Mouse (Mus musculus) heart, adult 2 months (tissue): ENCODE results near the gene Wbp11. TPM values are rescaled to one million over a fixed set of nuclear protein-coding genes. Genes with fewer than 3 reads are reported as not detected.

ENCODE experiments used
- DNase-seq, 2 experiments: peaks; one replicate each; pipeline ENCODE4 v3.0.0; 2021
- H3K27ac ChIP-seq: fragments of 200-600 bp; 2 replicates; pipeline ENCODE4 v1.8.1; 2022
- H3K27me3 ChIP-seq: fragments of 200-500 bp; 2 replicates; pipeline ENCODE4 v1.6.1; 2012; ENCODE audit warnings: mild to moderate bottlenecking, low read length, inconsistent platforms, mixed read lengths; ENCODE audit not compliant: control insufficient read depth, insufficient read depth
- H3K36me3 ChIP-seq: fragments of 200-500 bp; 2 replicates; pipeline ENCODE4 v1.6.1; 2012; ENCODE audit warnings: low read length, inconsistent platforms; ENCODE audit not compliant: control insufficient read depth, insufficient read depth
- H3K4me1 ChIP-seq: fragments of 200-500 bp; 2 replicates; pipeline ENCODE4 v1.6.1; 2011; ENCODE audit warnings: low read length; ENCODE audit not compliant: control insufficient read depth, insufficient read depth
- H3K4me3 ChIP-seq: fragments of 200-600 bp; 2 replicates; pipeline ENCODE4 v1.8.1; 2022
- H3K79me2 ChIP-seq: fragments of 200-500 bp; replicated peaks from 2 replicates; pipeline ENCODE4 v1.6.1; 2012; ENCODE audit warnings: mild to moderate bottlenecking, inconsistent platforms, low read length, moderate library complexity, mixed read lengths; ENCODE audit not compliant: control insufficient read depth, insufficient read depth
- H3K9ac ChIP-seq: fragments of 200-500 bp; 2 replicates; pipeline ENCODE4 v1.6.1; 2012; ENCODE audit warnings: low read depth, mild to moderate bottlenecking, control low read depth, inconsistent platforms, low read length, mixed read lengths
- CTCF ChIP-seq: fragments of 200-600 bp; IDR thresholded peaks from 2 replicates; pipeline ENCODE4 v1.8.1; 2022; ENCODE audit warnings: antibody characterized with exemption, mild to moderate bottlenecking, moderate library complexity
- EP300 ChIP-seq: fragments of 200-500 bp; IDR thresholded peaks from 2 replicates; pipeline ENCODE4 v1.6.1; 2011; ENCODE audit warnings: low read depth, low read length, control low read depth; ENCODE audit not compliant: insufficient read depth
- POLR2A ChIP-seq: fragments of 200-500 bp; IDR thresholded peaks from 2 replicates; pipeline ENCODE4 v1.6.1; 2011; ENCODE audit warnings: mild to moderate bottlenecking, low read depth, low read length, control low read depth; ENCODE audit not compliant: insufficient read depth
- WGBS: fragments of 180-500 bp; shearing (Covaris S2); methylation state at CpG from one replicate; pipeline ENCODE4 v1.1.7; 2018; 5-methylcytosine and 5-hydroxymethylcytosine counted together
- intact Hi-C: fragments of 180-260 bp; cut with DNase I; formaldehyde crosslinking; loops from one replicate; pipeline ENCODE4 v1.15.1; 2025
- polyA plus RNA-seq: library from polyadenylated mRNA; depleted of rRNA; stranded (reverse); fragments of >200 nt; gene quantifications from 2 replicates; pipeline ENCODE4 v1.2.3, GENCODE M21; 2012
- total RNA-seq, 2 experiments: library from RNA; stranded (reverse); gene quantifications; 2 replicates each; pipeline ENCODE4 v1.2.3; 2021

Gene Wbp11
- total and polyA plus RNA-seq, 3 experiments, result 28.7 to 68.1 (median 67.6) TPM

- no peak for TF ChIP-seq CTCF
- Histone ChIP-seq H3K79me2 (no peaks in the 10 kb centered on the region), H3K27ac (no peak overlapping the region), H3K4me1 (peaks cover 6% of the 10 kb centered on the region), H3K27me3 (no peaks in the 10 kb centered on the region), H3K36me3 (no peaks in the 10 kb centered on the region), H3K4me3 (no peak overlapping the region), H3K9ac (no peak overlapping the region)
- intact Hi-C loops, result no loop called here
- 62% methylated on average over 11 of the region's 11 CpGs for WGBS
- no peak for DNase-seq
These were observed 26.3 kb upstream of the Wbp11 start for GRCm38 (mm10) chr6:136854361-136854781.

GRCm38 (mm10) chr6:136852762-136853161 is 24.7 kb upstream of the Wbp11 start:
- TF ChIP-seq CTCF (no peak), POLR2A (no peak), EP300 (no peak)
- 59% methylated on average over 3 of the region's 3 CpGs for WGBS
- H3K4me1 ChIP-seq, result peaks cover 4% of the 10 kb centered on the region

DNA sequence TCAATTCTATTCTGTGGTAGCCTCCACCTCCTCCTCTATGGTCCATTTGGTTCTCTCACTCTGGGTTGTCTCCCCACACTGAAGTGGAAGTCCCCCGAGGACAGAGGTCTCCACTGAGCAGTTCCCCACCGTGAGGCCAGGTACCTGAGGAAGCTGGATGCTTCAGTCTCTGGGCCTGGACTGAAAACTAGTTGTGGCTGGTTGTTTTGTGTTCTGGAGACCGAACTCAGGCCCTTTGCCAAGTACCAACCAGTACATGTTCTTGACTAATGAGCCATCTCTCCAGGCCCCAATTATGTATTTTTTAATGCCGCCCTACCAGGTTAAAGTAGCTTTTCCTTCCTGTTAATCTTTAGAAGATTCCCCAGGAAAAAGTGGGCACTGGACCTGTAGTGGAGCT is 24.3 kb upstream of the Wbp11 start:
- no peak overlapping the region for H3K27ac ChIP-seq
- peaks cover 4% of the 10 kb centered on the region for H3K4me1 ChIP-seq
- 79% methylated on average over 4 of the region's 4 CpGs for whole genome bisulfite sequencing
- H3K4me3 ChIP-seq, result no peak overlapping the region
- H3K9ac ChIP-seq, result no peak overlapping the region
- H3K79me2 ChIP-seq, result no peaks in the 10 kb centered on the region
- no peak for TF ChIP-seq EP300
- TF ChIP-seq POLR2A, result no peak
- H3K27me3 ChIP-seq, result no peaks in the 10 kb centered on the region
- intact Hi-C loops, result loop anchor here (2.0 kb wide), 1 partner anchor 22 kb away; no protein-coding TSS in a partner anchor
- H3K36me3 ChIP-seq, result no peaks in the 10 kb centered on the region
- DNase-seq, result no peak

More at GRCm38 (mm10) chr6:136852762-136853161, 24.7 kb upstream of the Wbp11 start:
- Histone ChIP-seq H3K27me3 (no peaks in the 10 kb centered on the region), H3K79me2 (no peaks in the 10 kb centered on the region), H3K9ac (no peak overlapping the region), H3K4me3 (no peak overlapping the region), H3K27ac (no peak overlapping the region), H3K36me3 (no peaks in the 10 kb centered on the region)
- intact Hi-C loops, result loop anchor here (2.0 kb wide), 1 partner anchor 22 kb away; no protein-coding TSS in a partner anchor
- no peak for DNase-seq

- H3K27ac ChIP-seq, result no peak overlapping the region
- H3K4me1 ChIP-seq, result peaks cover 2% of the 10 kb centered on the region
These were observed 22.2 kb upstream of the Wbp11 start for GRCm38 (mm10) chr6:136850267-136850666.

DNA sequence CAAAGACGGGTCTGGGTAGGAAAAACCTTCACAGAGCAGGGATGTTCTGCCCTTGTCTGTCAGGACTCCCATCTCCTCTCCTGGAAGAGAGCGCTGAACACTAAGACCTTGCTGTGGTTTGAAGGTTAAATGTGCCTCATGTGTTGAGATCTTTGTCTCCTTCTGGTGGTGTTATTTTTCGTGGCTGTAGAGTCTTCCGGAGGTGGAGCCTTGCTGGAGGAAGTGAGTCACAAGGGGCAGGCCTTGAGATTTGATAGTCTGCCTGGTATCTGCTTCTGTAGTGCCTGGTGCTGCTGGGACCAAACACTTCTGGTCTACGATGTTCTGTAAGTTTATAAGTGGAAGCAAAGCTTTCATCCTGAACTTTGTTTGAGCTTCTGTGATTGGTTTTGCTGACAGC is 20.9 kb upstream of the Wbp11 start:
- Histone ChIP-seq H3K79me2 (no peaks in the 10 kb centered on the region), H3K27me3 (no peaks in the 10 kb centered on the region), H3K4me1 (no peaks in the 10 kb centered on the region; the same call in 1 of the 2 replicates), H3K9ac (no peak overlapping the region), H3K36me3 (no peaks in the 10 kb centered on the region), H3K4me3 (no peak overlapping the region), H3K27ac (no peak overlapping the region)
- 84% methylated on average over 5 of the region's 5 CpGs for WGBS
- TF ChIP-seq CTCF, result no peak
- TF ChIP-seq POLR2A, result no peak
- TF ChIP-seq EP300, result no peak
- no peak for DNase-seq
- intact Hi-C loops, result no loop called here

More at GRCm38 (mm10) chr6:136850267-136850666, 22.2 kb upstream of the Wbp11 start:
- no peak overlapping the region for H3K9ac ChIP-seq
- H3K4me3 ChIP-seq, result no peak overlapping the region
- no peaks in the 10 kb centered on the region for H3K36me3 ChIP-seq
- intact Hi-C loops, result no loop called here
- no peaks in the 10 kb centered on the region for H3K27me3 ChIP-seq
- TF ChIP-seq EP300 (no peak), POLR2A (no peak), CTCF (no peak)
- 42% methylated on average over 6 of the region's 6 CpGs for WGBS
- no peak for DNase-seq
- H3K79me2 ChIP-seq, result no peaks in the 10 kb centered on the region

DNA sequence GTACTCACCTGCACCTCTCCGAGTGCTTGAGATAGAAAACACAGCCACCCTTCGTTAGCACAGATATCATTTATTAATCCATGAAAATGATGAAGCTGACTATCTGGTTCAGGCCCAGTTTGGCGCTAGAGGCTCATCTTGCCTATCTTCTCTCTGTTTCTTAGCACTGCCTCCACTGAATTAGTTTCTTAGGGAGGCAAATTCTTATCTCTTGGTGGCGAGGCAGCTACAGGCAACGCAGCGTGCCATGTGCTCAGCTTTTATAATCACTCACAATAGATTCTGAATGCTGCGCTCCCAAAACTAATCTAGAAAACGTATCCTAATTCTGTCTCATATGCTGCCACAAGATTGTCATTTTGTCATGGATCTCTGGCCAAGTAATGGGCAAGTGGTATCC is 20.4 kb upstream of the Wbp11 start:
- Histone ChIP-seq H3K36me3 (no peaks in the 10 kb centered on the region), H3K27ac (no peak overlapping the region), H3K9ac (no peak overlapping the region), H3K79me2 (no peaks in the 10 kb centered on the region), H3K4me1 (no peaks in the 10 kb centered on the region; the same call in 1 of the 2 replicates), H3K4me3 (no peak overlapping the region), H3K27me3 (no peaks in the 10 kb centered on the region)
- intact Hi-C loops, result no loop called here
- WGBS, result 89% methylated on average over 8 of the region's 8 CpGs
- no peak for DNase-seq
- TF ChIP-seq POLR2A, result no peak
- no peak for TF ChIP-seq EP300
- TF ChIP-seq CTCF, result no peak
